Mouse (Mus musculus) ES-Bruce4 (cell line): ENCODE measurements around the gene Gfpt2.

ENCODE experiments used
- CTCF ChIP-seq: IDR thresholded peaks from one replicate; pipeline ENCODE4 v1.8.1; 2011; ENCODE audit warnings: low read depth, low read length
- POLR2A ChIP-seq: IDR thresholded peaks from one replicate; pipeline ENCODE4 v1.8.1; 2011; ENCODE audit warnings: low read length; ENCODE audit not compliant: insufficient read depth

DNA sequence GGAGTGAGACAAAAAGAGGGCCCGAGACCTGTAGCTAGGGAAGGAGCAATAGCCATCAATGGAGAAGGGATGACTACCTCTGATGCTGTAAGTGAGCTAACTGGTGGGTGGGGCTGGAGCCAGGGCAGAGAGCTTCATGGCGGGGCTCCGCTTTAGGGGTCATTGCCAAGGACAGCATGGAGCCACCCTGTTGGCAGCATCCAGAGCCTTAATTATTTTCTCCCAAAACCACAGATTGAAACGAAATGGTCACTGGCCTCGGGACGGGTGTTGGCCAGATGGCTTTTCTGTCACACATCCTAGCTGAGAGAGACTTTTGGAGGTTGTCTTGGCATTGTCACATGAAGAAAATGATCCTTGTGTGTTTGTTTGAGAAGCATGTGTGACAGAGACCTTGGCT is 15.1 kb upstream of the Gfpt2 start:
- no peak for TF ChIP-seq CTCF
- no peak for TF ChIP-seq POLR2A
